Mouse (Mus musculus) testis, postnatal 10 days (tissue): ENCODE results near the gene Clasrp.

Experiments used
- DNase-seq: peaks from one replicate; pipeline ENCODE4 v3.0.0; 2021; ENCODE audit warnings: low spot score

Clasrp gene

DNA sequence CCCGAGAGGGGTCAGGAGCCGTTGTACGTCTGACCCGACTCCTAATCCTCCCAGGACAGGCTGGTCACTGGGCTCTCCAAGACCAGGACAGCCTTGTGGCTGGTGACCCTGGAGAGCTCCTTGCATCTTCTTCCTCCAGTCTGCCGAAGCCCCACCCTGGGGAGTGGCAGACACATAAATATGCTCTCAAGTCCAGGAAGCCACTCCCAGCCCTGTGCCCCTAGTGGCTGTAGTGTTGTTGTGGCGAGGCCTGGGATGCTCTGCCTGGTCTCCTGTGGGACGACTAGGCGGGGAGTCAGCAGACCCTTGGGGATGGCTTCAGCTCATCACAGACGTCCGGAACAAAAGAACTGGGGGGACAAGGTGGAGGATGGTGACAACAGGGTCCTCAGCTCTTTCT is 73.2 kb downstream of the Clasrp start:
- no peak for DNase-seq
